Mouse (Mus musculus) liver, embryonic 14.5 days (tissue): ENCODE measurements around the gene Gnaq.

Experiments
- CTCF ChIP-seq: IDR thresholded peaks from 2 replicates; pipeline ENCODE4 v1.5.1; 2016; ENCODE audit warnings: antibody characterized with exemption, low read depth, control low read depth
- EP300 ChIP-seq: IDR thresholded peaks from 2 replicates; pipeline ENCODE4 v1.6.1; 2016; ENCODE audit warnings: antibody characterized with exemption, low read depth

- TF ChIP-seq EP300 (no peak), CTCF (no peak)
Measured at GRCm38 (mm10) chr19:16285051-16286028, 152.7 kb downstream of the Gnaq start.
